Mouse (Mus musculus) lung, adult 2 months (tissue): ENCODE results near the gene Cfd.

ENCODE experiments used
- CTCF ChIP-seq: fragments of 200-500 bp; IDR thresholded peaks from 2 replicates; pipeline ENCODE4 v1.5.1; 2011; ENCODE audit warnings: mild to moderate bottlenecking, low read length, control low read depth; ENCODE audit not compliant: insufficient read depth
- POLR2A ChIP-seq: fragments of 200-500 bp; IDR thresholded peaks from 2 replicates; pipeline ENCODE4 v1.6.1; 2011; ENCODE audit warnings: low read depth, mild to moderate bottlenecking, control low read depth, low read length, borderline replicate concordance; ENCODE audit errors: extremely low read depth

GRCm38 (mm10) chr10:79862049-79862788 lies 28.4 kb upstream of the Cfd start:
- TF ChIP-seq CTCF: no peak
- no peak for TF ChIP-seq POLR2A
